Mouse (Mus musculus) liver (tissue): ENCODE measurements around the gene Calm3.
A peak's percentile ranks its signal among the peaks of the same experiment; 100 is the strongest.

Source experiments
- DNase-seq: peaks from one replicate; pipeline ENCODE4 v3.0.0-alpha.2; 2020; ENCODE audit warnings: mixed read lengths

Gene Calm3

GRCm38 (mm10) chr7:16914453-16915343 lies 9.2 kb downstream of the Calm3 start:
- DNase-seq, result no peak

DNA sequence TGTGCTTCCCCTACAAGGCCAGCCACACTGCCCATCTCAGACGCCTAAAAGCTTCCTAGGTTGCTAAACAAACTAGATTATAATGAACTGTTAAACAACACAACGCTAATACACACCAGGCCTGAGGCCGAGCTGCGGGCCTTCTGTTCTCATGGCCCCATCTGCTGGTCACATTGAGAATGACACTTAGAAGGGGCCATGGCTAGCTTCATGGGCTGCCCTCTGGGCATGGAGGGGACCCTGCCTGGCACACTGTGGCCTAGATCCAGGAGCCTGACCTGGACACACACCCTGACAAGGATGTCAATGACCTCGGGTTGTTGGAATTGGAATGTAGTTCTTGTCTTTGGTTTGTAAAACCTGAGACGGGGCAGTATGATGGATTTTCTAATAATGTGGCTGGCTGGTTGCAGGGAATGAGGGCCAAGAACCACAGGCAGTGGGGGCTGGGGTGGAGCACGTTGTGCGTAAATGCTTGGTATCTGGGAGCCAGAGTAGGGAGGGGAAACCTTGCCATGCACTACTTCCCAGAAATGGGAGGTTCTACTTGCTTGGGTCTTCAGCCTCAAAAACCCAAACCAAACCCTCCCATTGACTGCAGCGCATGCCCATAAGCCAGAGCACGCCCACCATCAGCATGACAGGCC lies 10.0 kb downstream of the Calm3 start:
- DNase-seq, result peak; percentile 64

DNA sequence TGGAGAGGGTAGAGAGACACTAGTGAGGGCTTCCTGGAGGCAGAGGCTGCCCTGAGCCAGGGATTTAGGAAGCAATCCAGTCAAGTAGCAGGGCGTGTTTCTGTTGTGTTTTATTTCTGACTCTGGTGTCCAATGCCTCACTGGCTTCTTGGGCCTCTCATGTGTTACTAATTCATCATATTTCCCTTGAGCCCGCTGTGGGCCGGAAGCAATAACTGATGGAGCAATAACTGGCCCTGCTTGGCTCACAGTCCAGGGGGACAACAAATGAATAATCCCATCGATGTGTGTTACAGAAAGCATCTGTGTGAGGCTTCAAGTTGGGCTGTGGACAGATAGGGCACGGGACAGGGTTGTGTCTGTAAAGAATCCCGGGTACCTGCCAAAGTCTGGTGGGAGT lies 11.6 kb downstream of the Calm3 start:
- DNase-seq, result no peak

- no peak for DNase-seq
Measured at GRCm38 (mm10) chr7:16911904-16912303, 12.0 kb downstream of the Calm3 start.

DNA sequence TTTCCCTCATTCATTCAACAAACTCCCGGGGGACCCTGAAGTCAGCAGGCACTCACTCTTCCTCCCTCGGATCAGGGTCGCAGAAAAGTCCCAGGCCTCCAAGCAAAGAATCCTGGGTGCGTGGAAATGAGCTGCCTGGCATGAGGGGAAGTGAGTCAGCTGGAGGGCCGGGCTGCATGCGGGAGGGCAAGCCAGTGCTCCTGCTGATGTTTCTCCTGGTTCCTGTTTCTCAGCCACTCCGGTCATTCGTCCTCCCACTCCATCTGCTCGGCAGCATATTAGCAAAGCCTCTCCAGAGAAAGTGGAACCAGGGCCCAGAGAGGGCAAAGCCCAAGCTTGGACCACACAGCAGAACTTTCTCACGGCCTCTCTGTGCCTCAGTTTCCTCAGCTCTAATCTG lies 14.0 kb downstream of the Calm3 start:
- DNase-seq, result no peak

DNA sequence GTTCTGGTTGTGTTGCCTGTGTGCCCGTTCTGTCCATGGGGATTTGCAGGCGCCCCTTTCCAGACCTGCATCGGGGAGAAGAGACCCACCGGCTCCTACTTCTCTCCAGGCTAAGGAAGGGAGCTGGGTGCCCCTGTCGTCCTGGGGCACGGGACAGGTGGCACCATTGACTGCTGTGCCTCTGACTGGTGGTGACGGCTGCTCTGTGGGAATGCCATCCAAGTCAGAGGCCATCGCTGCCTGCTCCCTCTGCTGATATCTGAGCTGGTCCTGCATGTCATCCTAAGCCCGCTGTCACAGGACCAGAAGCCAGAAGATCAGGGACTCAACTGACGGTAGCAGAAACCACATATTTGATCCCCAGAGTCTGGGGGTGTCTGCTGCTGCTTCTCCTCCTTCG lies 15.1 kb downstream of the Calm3 start:
- no peak for DNase-seq

GRCm38 (mm10) chr7:16908367-16908766 lies 15.5 kb downstream of the Calm3 start:
- DNase-seq, result no peak

GRCm38 (mm10) chr7:16907842-16908241 lies 16.1 kb downstream of the Calm3 start:
- no peak for DNase-seq

- DNase-seq, result no peak
Measured at GRCm38 (mm10) chr7:16906889-16907559, 16.9 kb downstream of the Calm3 start.

DNA sequence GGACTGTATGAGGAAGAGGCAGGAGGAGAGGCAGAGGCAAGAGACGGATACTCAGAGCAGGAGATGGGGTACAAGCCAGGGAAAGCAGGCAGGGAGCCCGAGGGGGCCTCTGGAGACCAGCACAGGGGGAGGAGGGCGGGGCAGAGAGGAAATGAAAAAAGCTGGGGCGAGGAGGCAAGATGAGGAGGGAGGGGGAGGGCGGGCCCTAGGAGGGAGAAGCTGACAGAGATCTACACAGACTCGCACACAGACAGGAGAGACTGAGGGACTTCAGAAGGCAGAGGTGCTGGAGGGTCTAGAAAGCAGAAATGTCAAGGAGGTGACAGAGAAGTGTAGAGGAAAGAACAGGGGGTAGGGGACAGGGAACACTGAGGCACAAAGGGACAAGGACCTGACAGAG lies 17.6 kb downstream of the Calm3 start, which contains the start of gene Ptgir:
TSS of gene Ptgir (plus strand) at position 210 of the 400 bp plus-strand sequence.
- peak; percentile 48 for DNase-seq

GRCm38 (mm10) chr7:16905491-16906021 lies 18.4 kb downstream of the Calm3 start:
- DNase-seq, result peak; percentile 47

DNA sequence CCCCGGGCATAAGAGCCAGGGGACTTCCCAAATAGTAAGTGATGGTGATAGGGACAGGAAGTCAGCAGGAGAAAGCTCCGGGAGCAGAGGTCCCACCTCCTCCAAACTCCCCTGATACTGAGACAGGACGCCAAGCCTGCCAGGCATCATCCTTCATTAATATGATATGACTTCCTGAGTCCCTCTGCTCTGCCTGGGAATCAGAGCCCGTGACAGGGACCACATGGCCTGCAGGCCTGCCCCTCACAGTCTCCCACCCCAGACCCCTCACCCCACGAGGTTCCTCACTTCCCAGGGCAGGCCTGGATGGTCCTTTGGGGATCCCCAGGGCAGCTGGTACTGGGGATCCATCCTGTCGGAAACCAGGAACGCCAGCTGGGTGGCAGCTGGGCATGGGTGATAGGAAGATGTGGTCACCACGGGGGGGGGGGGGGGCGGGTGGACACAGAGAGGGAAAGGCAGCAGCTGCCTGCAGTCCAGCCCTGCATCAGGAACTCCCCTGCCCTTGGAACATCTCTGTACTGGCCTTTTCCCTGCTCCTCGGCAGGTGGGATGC lies 19.7 kb downstream of the Calm3 start:
- no peak for DNase-seq

GRCm38 (mm10) chr7:16903439-16903955 lies 20.4 kb downstream of the Calm3 start:
- no peak for DNase-seq

GRCm38 (mm10) chr7:16900526-16900925 lies 23.4 kb downstream of the Calm3 start:
- no peak for DNase-seq

GRCm38 (mm10) chr7:16895511-16895910 lies 28.4 kb downstream of the Calm3 start:
- DNase-seq, result no peak

GRCm38 (mm10) chr7:16895000-16895399 lies 28.9 kb downstream of the Calm3 start:
- peak; percentile 76 for DNase-seq

DNA sequence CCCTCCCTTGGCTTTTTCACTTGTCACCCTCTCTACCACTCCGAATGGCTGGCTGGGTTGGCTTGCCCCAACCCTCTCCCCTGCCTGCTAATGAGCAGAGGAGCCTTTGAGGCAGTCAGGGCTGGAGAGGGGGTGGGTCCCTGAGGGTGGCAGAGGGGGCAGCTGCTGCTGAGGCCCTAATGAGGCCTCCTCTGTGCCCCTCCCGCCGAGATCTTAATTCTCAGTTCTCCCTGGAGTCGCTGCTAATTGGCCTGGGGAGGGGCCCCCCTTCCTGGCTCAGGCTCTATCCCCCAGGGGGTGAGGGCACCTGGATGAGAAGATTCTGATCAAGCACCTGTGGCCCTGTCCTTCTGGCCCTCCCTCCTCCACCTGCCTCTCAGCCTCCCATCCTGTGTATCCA lies 29.6 kb downstream of the Calm3 start:
- DNase-seq, result no peak

- no peak for DNase-seq
Measured at GRCm38 (mm10) chr7:16893612-16894011, 30.3 kb downstream of the Calm3 start.

DNA sequence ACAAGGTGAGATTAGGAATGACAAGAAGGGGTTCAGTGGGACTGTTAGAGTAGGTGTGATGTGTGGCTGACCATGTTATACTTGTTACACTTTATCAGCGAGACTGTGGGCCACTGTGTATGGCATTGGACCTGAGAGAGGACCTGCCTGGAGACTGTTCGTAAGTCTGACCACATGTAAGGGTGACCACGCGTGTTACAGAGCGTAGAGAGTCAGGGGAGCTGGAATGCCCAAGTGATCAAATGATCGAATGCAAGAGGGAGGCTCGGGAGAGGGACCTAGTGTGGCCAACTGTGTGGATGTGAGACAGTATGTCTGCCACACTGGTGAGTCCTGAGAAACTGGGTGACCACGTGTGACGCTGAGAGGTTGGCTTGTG lies 31.6 kb downstream of the Calm3 start:
- no peak for DNase-seq

DNA sequence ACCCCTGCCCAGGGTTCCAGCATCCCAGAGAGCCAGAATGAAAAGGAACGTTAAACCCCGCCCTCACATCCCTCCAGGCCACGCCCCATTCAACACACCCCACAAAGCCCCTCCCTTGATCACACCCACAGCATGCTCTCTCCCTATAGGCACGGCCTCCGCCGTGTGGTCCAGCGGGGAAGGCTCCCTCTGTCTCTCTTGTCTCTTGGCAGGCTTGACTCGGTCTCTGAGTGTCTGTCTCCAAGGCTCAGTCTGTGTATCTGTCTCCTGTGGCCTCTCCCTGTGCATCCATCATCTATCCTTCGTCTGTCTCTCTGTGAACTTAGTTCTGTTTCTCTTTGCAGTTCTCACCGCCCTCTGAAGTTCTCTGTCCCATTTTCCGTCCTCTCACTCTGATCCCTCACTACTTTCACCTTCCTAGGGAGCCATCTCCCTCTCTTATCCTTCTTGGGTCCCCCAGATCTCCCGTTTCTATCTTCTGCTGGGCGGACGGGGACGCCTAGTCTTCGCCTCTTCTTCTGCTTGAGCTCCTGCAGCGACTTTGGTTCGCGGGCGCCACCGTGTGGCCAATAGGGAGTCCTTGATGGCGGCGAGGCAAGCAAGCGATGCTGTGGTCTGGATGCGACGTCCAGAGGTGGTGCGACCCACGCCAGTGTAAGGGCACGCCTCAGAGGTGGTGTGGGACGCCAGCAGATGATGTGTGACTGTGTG lies 32.1 kb downstream of the Calm3 start, which contains the start of gene Gng8:
TSS of gene Gng8 (plus strand) at position 146 of the 711 bp plus-strand sequence.
- peak; percentile 87 for DNase-seq

DNA sequence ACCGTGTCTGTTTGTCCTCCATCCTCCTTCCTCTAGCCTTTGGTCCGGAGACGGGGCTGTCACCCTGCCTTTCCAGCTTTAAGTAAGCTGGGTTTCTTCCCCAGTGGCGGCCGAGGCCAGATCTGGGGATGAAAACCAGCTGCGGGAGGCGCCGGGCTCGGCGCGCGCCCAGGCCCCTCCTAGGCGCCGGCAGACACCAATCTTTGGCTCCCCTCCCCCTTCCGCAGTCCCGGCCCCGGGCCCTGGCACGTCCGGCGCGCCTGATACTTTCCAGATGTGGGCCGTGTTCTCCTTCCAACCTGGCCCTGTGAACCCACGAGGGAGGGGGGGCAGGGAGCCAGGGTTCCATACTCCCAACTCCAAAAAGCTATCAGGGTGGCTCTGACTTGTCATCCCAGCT lies 33.0 kb downstream of the Calm3 start:
- peak; percentile 75 for DNase-seq

DNA sequence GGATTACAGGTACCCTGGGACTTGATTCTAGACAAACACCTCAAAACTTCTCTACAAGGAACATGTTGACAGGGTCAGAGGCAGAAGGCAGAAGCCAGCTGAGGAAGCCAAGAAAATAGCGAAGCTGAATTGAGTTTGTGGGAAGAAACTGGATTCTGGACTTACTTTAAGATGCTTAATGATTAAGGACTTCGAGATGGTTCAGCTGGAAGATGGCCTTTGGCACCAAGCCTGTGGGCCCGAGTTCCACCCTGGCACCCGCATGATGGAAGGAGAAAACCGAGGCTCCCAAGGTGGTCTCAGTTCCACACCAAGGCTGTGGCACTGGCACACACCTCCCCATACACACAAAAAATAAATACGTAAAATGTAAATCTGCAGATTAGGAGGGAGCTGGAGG lies 33.4 kb downstream of the Calm3 start:
- DNase-seq, result no peak
